Mouse (Mus musculus) right cerebral cortex, postnatal 14 days (tissue): ENCODE results near the gene Meltf.
A peak's percentile ranks its signal among the peaks of the same experiment; 100 is the strongest.

ENCODE experiments used
- DNase-seq: peaks from one replicate; pipeline ENCODE4 v3.0.0; 2022

The Meltf gene

GRCm38 (mm10) chr16:31896971-31897774, 18.6 kb downstream of the Meltf start:
- peak; percentile 78 for DNase-seq

GRCm38 (mm10) chr16:31898546-31899326, 20.1 kb downstream of the Meltf start:
- peak; percentile 86 for DNase-seq

- no peak for DNase-seq
These were observed 23.3 kb downstream of the Meltf start for GRCm38 (mm10) chr16:31901886-31902285.

GRCm38 (mm10) chr16:31903239-31903638, 24.6 kb downstream of the Meltf start:
- no peak for DNase-seq

- DNase-seq, result no peak
These were observed 26.7 kb downstream of the Meltf start for GRCm38 (mm10) chr16:31905331-31905730.

GRCm38 (mm10) chr16:31905891-31906825, 27.5 kb downstream of the Meltf start:
- no peak for DNase-seq

- DNase-seq, result peak; percentile 40
These were observed 28.3 kb downstream of the Meltf start for GRCm38 (mm10) chr16:31906896-31907295.

- no peak for DNase-seq
These were observed 30.3 kb downstream of the Meltf start for GRCm38 (mm10) chr16:31908959-31909358.

GRCm38 (mm10) chr16:31910281-31910847, 31.8 kb downstream of the Meltf start:
- no peak for DNase-seq

GRCm38 (mm10) chr16:31917776-31918175, 39.2 kb downstream of the Meltf start:
- DNase-seq, result no peak

- peak; percentile 85 for DNase-seq
These were observed 39.7 kb downstream of the Meltf start for GRCm38 (mm10) chr16:31918248-31918724.

- DNase-seq, result no peak
These were observed 45.8 kb downstream of the Meltf start for GRCm38 (mm10) chr16:31924368-31924767.

GRCm38 (mm10) chr16:31926091-31926490, 47.5 kb downstream of the Meltf start:
- DNase-seq, result no peak

- no peak for DNase-seq
These were observed 48.1 kb downstream of the Meltf start for GRCm38 (mm10) chr16:31926547-31927182.

- no peak for DNase-seq
These were observed 48.8 kb downstream of the Meltf start for GRCm38 (mm10) chr16:31927412-31927811.

- DNase-seq, result no peak
These were observed 52.7 kb downstream of the Meltf start for GRCm38 (mm10) chr16:31931330-31931729.

- DNase-seq, result no peak
These were observed 53.6 kb downstream of the Meltf start for GRCm38 (mm10) chr16:31932255-31932654.

- peak; percentile 92 for DNase-seq
These were observed 54.5 kb downstream of the Meltf start for GRCm38 (mm10) chr16:31932840-31933697.

- peak; percentile 45 for DNase-seq
These were observed 55.3 kb downstream of the Meltf start, which contains the start of gene Pigz for GRCm38 (mm10) chr16:31933751-31934549. TSS of gene Pigz (plus strand) at chr16:31933851.

GRCm38 (mm10) chr16:31934550-31935010, 56.0 kb downstream of the Meltf start:
- DNase-seq, result no peak
